In genomic region chr2:124920265-124920664, GRCm38 (mm10) we compare ENCODE assay signal across 13 mouse cellular contexts.
A peak's percentile ranks its signal among the peaks of the same experiment; 100 is the strongest.
DNase-seq lines count a peak whose midpoint lies in the region; ATAC-seq and TF ChIP-seq lines count a peak whose summit lies in the region.
"Had no signal": no experiment of that assay in that cellular context is flagged by ENCODE, and none has a peak within 500 bp of the region (broad histone marks: within the 10 kb centered on the region; RNA-seq: fewer than 3 reads in every experiment).

No protein-coding gene starts in this region.

- no peak overlapping the region for H3K4me2 ChIP-seq in heart, postnatal 0 days (ENCODE audit: low read depth, low read length)

- ATAC-seq in heart, postnatal 0 days (ENCODE audit: insufficient read depth, low read depth) = peak; percentile 68
- ATAC-seq: intestine, postnatal 0 days; Patski had no signal

- H3K36me3 ChIP-seq in heart, postnatal 0 days (replicated peaks; ENCODE audit: control insufficient read depth, insufficient read depth, low read length) = no peaks in the 10 kb centered on the region

- DNase-seq in kidney, adult 18-20 months = peak; percentile 12
- no peak for DNase-seq in kidney, adult 11 months
- DNase-seq in brain, adult 2 months (ENCODE audit: low read depth, low spot score) = peak; percentile 37
- peak; percentile 58 for DNase-seq in heart, postnatal 0 days (ENCODE audit: low spot score)
- DNase-seq in lung, postnatal 10 days = peak; percentile 65
- DNase-seq in layer of hippocampus, postnatal 14 days (ENCODE audit: low spot score in 2 of 2) = no peak
- DNase-seq in gastrocnemius, postnatal 4 days (ENCODE audit: low spot score in 2 of 2) = no peak
- no peak for DNase-seq in cerebellum, adult 9-10 months
- DNase-seq: cerebellum, postnatal 25 days; gastrocnemius, postnatal 36 days; layer of hippocampus, postnatal 36 days had no signal

- H3K4me3 ChIP-seq in heart, postnatal 0 days (ENCODE audit: low read depth, low read length) = no peak overlapping the region

- TF ChIP-seq CTCF in heart, postnatal 0 days (IDR thresholded peaks at IDR 0.05; ENCODE audit: low read depth) = no peak

- no peak for TF ChIP-seq EP300 in heart, postnatal 0 days (IDR thresholded peaks at IDR 0.05; ENCODE audit: low read depth)

- H3K9me3 ChIP-seq in heart, postnatal 0 days (replicated peaks; ENCODE audit: control insufficient read depth, low read length) = no peaks in the 10 kb centered on the region

- WGBS in heart, postnatal 0 days = 4% methylated on average over 2 of the region's 2 CpGs

- peaks cover 25% of the 10 kb centered on the region for H3K4me1 ChIP-seq in heart, postnatal 0 days (ENCODE audit: control insufficient read depth, insufficient read depth)

- no peak overlapping the region for H3K9ac ChIP-seq in heart, postnatal 0 days (replicated peaks; ENCODE audit: low read depth, low read length)

- H3K27me3 ChIP-seq in heart, postnatal 0 days (ENCODE audit: control insufficient read depth, insufficient read depth, low read length) = no peaks in the 10 kb centered on the region

- peak overlapping the region; percentile 27; the same call in 1 of the 2 replicates for H3K27ac ChIP-seq in heart, postnatal 0 days (ENCODE audit: low read depth)

Comparison
In these comparisons a context has a peak if more than half of its experiments do, and no peak if none do; other contexts are left out.
1. DNase-seq: peak in kidney, adult 18-20 months (single experiment), brain, adult 2 months (single experiment), heart, postnatal 0 days (single experiment) and lung, postnatal 10 days (single experiment); none in kidney, adult 11 months (single experiment), layer of hippocampus, postnatal 14 days (0 of 2), gastrocnemius, postnatal 4 days (0 of 2) and cerebellum, adult 9-10 months (single experiment).